Mouse (Mus musculus): ENCODE measurements at regions not wholly inside any gene's neighbourhood (a gene's known extent, or its start where the extent isn't known, plus 50 kb on each side); places are given as distances from the start of the nearest gene placed in this dataset.

GRCm38 (mm10) chr11:42928916-42929315, 106.6 kb upstream of the Gm9972 start:
- TF ChIP-seq USF1 (IDR thresholded peaks at IDR 0.05; ENCODE audit: low read depth, low read length) = no peak
- TF ChIP-seq ZC3H11A (IDR thresholded peaks at IDR 0.05; ENCODE audit: low read depth, low read length) = no peak
- TF ChIP-seq MAFK (IDR thresholded peaks at IDR 0.05; ENCODE audit: borderline replicate concordance, low read depth, low read length) = no peak
- no peak for TF ChIP-seq EP300 (IDR thresholded peaks at IDR 0.05; ENCODE audit: low read depth in 1 of 2, low read length in 2 of 2)
- no peak for TF ChIP-seq CTCF (IDR thresholded peaks at IDR 0.05 in 2 of 3, conservative IDR thresholded peaks at IDR 0.05 in 1 of 3; ENCODE audit: control insufficient read depth in 1 of 3, insufficient read depth in 1 of 3, low read depth in 2 of 3, low read length in 3 of 3, poor library complexity in 1 of 3, severe bottlenecking in 1 of 3)
- no peak for TF ChIP-seq USF2 (IDR thresholded peaks at IDR 0.05; ENCODE audit: borderline replicate concordance in 1 of 2, insufficient read depth in 1 of 2, low read depth in 1 of 2, low read length in 2 of 2)
